In the genomic region with DNA sequence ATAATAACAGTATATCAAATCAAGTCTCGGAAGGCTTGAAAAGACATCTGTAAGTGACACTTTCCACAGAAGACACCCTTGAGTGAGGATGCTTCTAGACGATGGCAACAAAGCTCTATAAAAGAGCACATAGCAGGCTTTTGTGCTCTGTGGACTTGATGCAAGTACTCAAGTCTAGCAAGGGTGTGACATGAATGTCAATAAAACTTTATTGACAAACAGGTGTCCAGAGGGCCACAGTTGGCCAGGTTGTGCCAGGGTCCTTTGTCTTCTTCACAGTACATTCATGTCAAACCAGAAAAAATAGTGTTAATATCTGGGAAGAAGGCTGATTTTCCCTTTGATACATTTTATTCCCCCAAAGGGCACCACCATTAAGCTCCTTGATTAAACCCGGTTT, we compare ENCODE assay signal across 13 mouse cellular contexts.
DNase-seq lines count a peak whose midpoint lies in the region; ATAC-seq and TF ChIP-seq lines count a peak whose summit lies in the region.
"Had no signal": no experiment of that assay in that cellular context is flagged by ENCODE, and none has a peak within 500 bp of the region (broad histone marks: within the 10 kb centered on the region; RNA-seq: fewer than 3 reads in every experiment).

No protein-coding gene starts in this region.

- TF ChIP-seq CTCF in heart, adult 2 months (IDR thresholded peaks at IDR 0.05): no peak
- no peak for TF ChIP-seq CTCF in kidney, adult 2 months (conservative IDR thresholded peaks at IDR 0.05; ENCODE audit: insufficient read depth, insufficient read length, low read depth, low read length)

- TF ChIP-seq EP300 in heart, adult 2 months (IDR thresholded peaks at IDR 0.05; ENCODE audit: insufficient read depth, low read depth, low read length): no peak

- no peaks in the 10 kb centered on the region for H3K27me3 ChIP-seq in heart, adult 2 months (ENCODE audit: control insufficient read depth, insufficient read depth, low read length)
- H3K27me3 ChIP-seq in kidney, adult 2 months (replicated peaks; ENCODE audit: control insufficient read depth, insufficient read depth, low read length): no peaks in the 10 kb centered on the region
- no peaks in the 10 kb centered on the region for H3K27me3 ChIP-seq in lung, embryonic 15.5 days
- no peaks in the 10 kb centered on the region for H3K27me3 ChIP-seq in heart, embryonic 16.5 days (ENCODE audit: control insufficient read depth, insufficient read depth, low read length)

- peaks cover 93% of the 10 kb centered on the region for H3K36me3 ChIP-seq in heart, adult 2 months (ENCODE audit: control insufficient read depth, insufficient read depth, low read length)
- H3K36me3 ChIP-seq in kidney, adult 2 months (ENCODE audit: control insufficient read depth, insufficient read depth, low read length): peaks cover 13% of the 10 kb centered on the region
- H3K36me3 ChIP-seq in lung, embryonic 15.5 days: peaks cover 26% of the 10 kb centered on the region
- H3K36me3 ChIP-seq in heart, embryonic 16.5 days (ENCODE audit: control insufficient read depth, insufficient read depth): peaks cover 31% of the 10 kb centered on the region

- H3K9me3 ChIP-seq in lung, embryonic 15.5 days: no peaks in the 10 kb centered on the region
- no peaks in the 10 kb centered on the region for H3K9me3 ChIP-seq in heart, embryonic 16.5 days (replicated peaks; ENCODE audit: control insufficient read depth, low read length)
- H3K9me3 ChIP-seq: limb, embryonic 10.5 days had no signal

- H3K79me2 ChIP-seq in heart, adult 2 months (replicated peaks; ENCODE audit: control insufficient read depth, insufficient read depth, low read length): peaks cover 8% of the 10 kb centered on the region

- ATAC-seq in lung, embryonic 15.5 days (ENCODE audit: borderline replicate concordance, extremely low read depth, low FRiP score, low TSS enrichment): no peak
- no peak for ATAC-seq in heart, embryonic 16.5 days (replicated peaks; ENCODE audit: extremely low read depth, insufficient read depth, low FRiP score)

- WGBS in heart, adult 2 months: 57% methylated on average over 3 of the region's 3 CpGs
- 77% methylated on average over 3 of the region's 3 CpGs for WGBS in kidney, adult 2 months
- WGBS in lung, embryonic 15.5 days: 84% methylated on average over 3 of the region's 3 CpGs
- WGBS in heart, embryonic 16.5 days: 75% methylated on average over 3 of the region's 3 CpGs

- H3K27ac ChIP-seq in heart, adult 2 months: peak overlapping the region; percentile 86
- peak overlapping the region; percentile 93 for H3K27ac ChIP-seq in kidney, adult 2 months (ENCODE audit: insufficient read depth, low read depth, low read length)
- peak overlapping the region; percentile 80 for H3K27ac ChIP-seq in lung, embryonic 15.5 days
- peak overlapping the region; percentile 90 for H3K27ac ChIP-seq in heart, embryonic 16.5 days (ENCODE audit: low read length)
- H3K27ac ChIP-seq: limb, embryonic 10.5 days had no signal

- TF ChIP-seq POLR2A in heart, adult 2 months (IDR thresholded peaks at IDR 0.05; ENCODE audit: insufficient read depth, low read depth, low read length): no peak
- no peak for TF ChIP-seq POLR2A in kidney, adult 2 months (IDR thresholded peaks at IDR 0.05; ENCODE audit: low read depth, low read length)

- H3K9ac ChIP-seq in heart, adult 2 months (ENCODE audit: low read depth, low read length): no peak overlapping the region; the same call in 1 of the 2 replicates
- no peak overlapping the region for H3K9ac ChIP-seq in lung, embryonic 15.5 days
- peak overlapping the region; percentile 26; the same call in 1 of the 2 replicates for H3K9ac ChIP-seq in heart, embryonic 16.5 days (ENCODE audit: low read length)

- H3K4me2 ChIP-seq in lung, embryonic 15.5 days: no peak overlapping the region
- H3K4me2 ChIP-seq in heart, embryonic 16.5 days (ENCODE audit: low read depth, low read length): peak overlapping the region; percentile 44

- intact Hi-C loops in heart, adult 2 months (cut with DNase I): no loop called here
- intact Hi-C loops in heart, postnatal 14 days (cut with DNase I): loop anchor here (5.0 kb wide), 1 partner anchor 37 kb away; no protein-coding TSS in a partner anchor

- peaks cover 36% of the 10 kb centered on the region for H3K4me1 ChIP-seq in heart, adult 2 months (ENCODE audit: control insufficient read depth, insufficient read depth, low read length)
- peaks cover 15% of the 10 kb centered on the region; the same call in 1 of the 2 replicates for H3K4me1 ChIP-seq in kidney, adult 2 months (ENCODE audit: control insufficient read depth, insufficient read depth, low read length)
- peaks cover 73% of the 10 kb centered on the region for H3K4me1 ChIP-seq in lung, embryonic 15.5 days
- peaks cover 73% of the 10 kb centered on the region for H3K4me1 ChIP-seq in heart, embryonic 16.5 days (ENCODE audit: control insufficient read depth, insufficient read depth, low read length)

- no peak for DNase-seq in heart, adult 2 months
- DNase-seq in heart, postnatal 14 days: no peak
- DNase-seq in kidney, adult 2 months: no peak
- no peak for DNase-seq in kidney, postnatal 10 days
- DNase-seq in lung, adult 18-20 months: no peak
- DNase-seq in cerebellum, postnatal 14 days: no peak
- DNase-seq: adrenal gland, adult 2 months; cerebellum, adult 8-10 months; kidney, adult 18-20 months; thymus, adult 18-20 months had no signal

- H3K4me3 ChIP-seq in heart, adult 2 months: peak overlapping the region; percentile 19; the same call in 1 of the 2 replicates
- no peak overlapping the region for H3K4me3 ChIP-seq in kidney, adult 2 months (ENCODE audit: insufficient read depth, low read depth, low read length)
- no peak overlapping the region for H3K4me3 ChIP-seq in lung, embryonic 15.5 days
- H3K4me3 ChIP-seq in heart, embryonic 16.5 days (ENCODE audit: low read length): no peak overlapping the region
- H3K4me3 ChIP-seq: limb, embryonic 10.5 days had no signal
